Mouse (Mus musculus) thymus, adult 2 months (tissue): ENCODE data around the gene 4933406M09Rik.

Experiments used
- CTCF ChIP-seq: fragments of 200-500 bp; IDR thresholded peaks from 2 replicates; pipeline ENCODE4 v1.5.1; 2012; ENCODE audit warnings: mild to moderate bottlenecking, control low read depth, low read length, moderate library complexity, borderline replicate concordance; ENCODE audit not compliant: control insufficient read depth, poor library complexity, insufficient read depth; ENCODE audit errors: extremely low read depth
- POLR2A ChIP-seq: fragments of 200-500 bp; IDR thresholded peaks from 2 replicates; pipeline ENCODE4 v1.6.1; 2012; ENCODE audit warnings: mild to moderate bottlenecking, low read length, control low read depth, moderate library complexity; ENCODE audit not compliant: control insufficient read depth, poor library complexity, insufficient read depth; ENCODE audit errors: extremely low read depth

GRCm38 (mm10) chr1:134342278-134342664 is 43.5 kb upstream of the 4933406M09Rik start:
- TF ChIP-seq CTCF, result no peak
- TF ChIP-seq POLR2A, result no peak
